Mouse (Mus musculus): ENCODE measurements around the gene Gm3402.
"Not testable (repeated sequence)": the region's sequence is repeated elsewhere in the genome, so short reads cannot be mapped to it uniquely, and the experiment has no call there.

DNA sequence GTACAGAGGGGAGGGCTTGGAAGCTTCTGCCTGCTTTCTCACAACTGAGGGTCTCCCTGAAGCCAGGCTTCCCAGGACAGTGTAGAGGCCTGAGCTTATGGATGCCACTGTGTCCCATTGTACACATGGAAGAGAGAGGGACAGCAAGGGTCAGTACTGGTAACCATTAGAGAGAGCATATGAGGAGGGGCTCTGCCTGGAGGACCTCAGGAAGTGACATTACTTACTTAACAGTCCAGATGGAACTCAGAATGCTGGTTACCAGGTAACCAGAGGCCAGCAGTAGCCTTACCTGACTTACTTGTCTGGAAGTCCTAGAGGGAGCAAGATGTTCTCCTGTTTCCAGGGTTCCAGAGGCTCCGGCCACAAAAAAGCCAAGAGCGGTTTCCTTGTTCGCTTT is 11.6 kb downstream of the Gm3402 start, which contains the start of gene Gm3404:
- not testable (repeated sequence) for TF ChIP-seq POLR2A (IDR thresholded peaks at IDR 0.05; ENCODE audit: extremely low read depth, insufficient read depth, low read length); CTCF (IDR thresholded peaks at IDR 0.05; ENCODE audit: low read depth, low read length)
